Mouse (Mus musculus): ENCODE measurements around the gene 1700021F05Rik.

Gene 1700021F05Rik

DNA sequence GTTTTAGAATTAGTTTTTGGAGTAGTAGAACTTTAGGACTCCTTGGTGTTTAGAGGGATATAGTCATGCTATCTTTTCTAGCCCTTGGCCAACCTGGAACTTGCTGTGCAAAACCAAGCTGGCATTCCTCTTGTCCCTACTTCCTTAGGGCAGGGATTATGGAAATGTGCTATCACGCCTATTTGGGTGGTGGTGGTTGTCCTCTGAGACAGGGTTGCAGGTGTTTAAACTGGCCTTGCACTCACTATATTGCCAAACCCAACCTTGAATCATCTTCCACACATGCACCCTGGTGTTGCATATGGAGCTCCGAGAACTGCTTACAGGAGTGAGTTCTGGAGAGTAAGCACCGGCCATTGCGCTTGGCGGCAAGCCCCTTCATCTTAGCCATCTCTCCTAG lies 58.8 kb downstream of the 1700021F05Rik start:
- no peak for DNase-seq (ENCODE audit: low spot score)

DNA sequence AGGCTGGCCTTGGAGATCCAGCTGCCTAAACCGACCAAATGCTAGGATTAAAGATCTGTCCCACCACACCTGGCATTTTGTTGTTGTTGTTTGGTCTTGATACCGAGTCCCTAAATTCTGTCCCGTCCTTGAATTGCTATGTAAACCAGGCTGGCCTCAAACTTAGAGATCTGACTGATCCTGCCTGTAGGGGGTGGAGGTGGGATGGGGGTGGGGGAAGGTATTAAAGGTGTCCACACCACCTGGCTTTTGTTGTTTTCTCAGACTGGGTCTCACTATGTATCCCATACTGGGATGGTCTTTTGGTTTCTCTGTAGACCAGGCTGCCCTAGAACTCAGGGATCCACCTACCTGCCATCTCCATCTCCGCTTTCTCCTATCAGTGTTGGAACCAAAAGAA lies 59.6 kb downstream of the 1700021F05Rik start:
- DNase-seq (ENCODE audit: low spot score), result no peak

DNA sequence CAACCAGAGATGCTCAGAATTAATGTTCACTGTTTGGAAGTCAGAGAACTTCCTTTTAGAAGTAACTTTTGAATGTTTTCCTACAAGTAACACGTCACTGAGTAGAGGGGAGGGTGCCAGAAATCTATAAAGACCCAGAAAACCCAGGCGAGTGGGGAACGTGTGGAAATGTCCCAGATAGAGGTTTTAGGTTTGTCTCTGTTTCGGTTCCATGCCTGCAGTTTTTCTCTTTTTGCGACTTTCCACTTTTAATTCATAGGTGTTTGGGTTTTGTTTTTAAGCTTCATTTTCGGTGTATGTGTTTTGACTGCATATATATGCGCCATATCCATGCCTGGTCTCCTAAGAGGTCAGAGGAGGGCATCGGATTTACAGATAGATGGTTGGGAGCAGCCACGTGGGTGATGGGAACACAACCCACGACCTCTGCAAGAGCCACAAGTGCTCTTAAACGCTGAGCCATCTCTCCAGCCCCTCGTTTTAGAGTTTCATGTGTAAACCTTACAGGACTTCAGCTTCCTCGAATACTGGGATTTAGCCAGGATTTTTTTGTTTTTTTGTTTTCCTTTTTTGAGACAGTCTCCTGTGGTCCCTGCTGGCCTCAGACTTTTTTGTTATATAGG lies 60.5 kb downstream of the 1700021F05Rik start:
- no peak for DNase-seq (ENCODE audit: low spot score)

DNA sequence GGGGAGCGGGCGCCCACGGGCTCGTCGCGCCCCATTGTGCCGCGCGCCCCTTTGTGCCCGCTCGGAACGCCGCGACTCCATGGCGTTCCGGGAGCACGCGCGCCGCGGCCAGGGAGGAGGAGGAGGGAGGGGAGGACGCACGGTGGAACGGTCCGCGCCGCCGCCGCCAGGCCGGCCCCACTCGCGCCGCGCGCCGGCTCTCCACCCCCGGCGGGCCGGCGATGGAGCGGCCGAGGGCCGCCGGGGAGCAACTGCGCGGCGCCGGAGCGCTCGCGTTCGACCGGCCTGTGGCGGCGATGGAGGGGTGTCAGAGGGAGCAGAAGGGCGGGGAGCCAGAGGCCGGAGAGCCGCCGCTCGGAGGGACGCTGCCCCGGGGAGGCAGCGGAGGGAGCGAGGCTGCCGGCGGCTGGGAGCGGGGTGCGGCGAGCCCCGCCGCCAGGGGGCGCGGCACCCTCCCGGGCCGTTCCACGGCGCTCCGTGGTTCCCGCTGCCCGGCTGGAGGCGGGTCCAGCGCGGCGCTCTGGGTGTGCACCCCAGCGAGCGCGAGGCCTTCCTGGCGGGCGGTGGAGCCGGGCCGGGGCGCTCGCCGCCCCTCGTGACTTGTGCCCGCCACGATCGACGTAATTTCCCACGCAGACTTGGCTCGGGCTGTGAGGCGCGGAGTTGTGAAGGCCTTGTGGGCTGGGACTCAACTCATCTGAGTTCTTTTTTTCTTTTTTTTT lies 61.2 kb downstream of the 1700021F05Rik start:
- peak; percentile 93 for DNase-seq (ENCODE audit: low spot score)

DNA sequence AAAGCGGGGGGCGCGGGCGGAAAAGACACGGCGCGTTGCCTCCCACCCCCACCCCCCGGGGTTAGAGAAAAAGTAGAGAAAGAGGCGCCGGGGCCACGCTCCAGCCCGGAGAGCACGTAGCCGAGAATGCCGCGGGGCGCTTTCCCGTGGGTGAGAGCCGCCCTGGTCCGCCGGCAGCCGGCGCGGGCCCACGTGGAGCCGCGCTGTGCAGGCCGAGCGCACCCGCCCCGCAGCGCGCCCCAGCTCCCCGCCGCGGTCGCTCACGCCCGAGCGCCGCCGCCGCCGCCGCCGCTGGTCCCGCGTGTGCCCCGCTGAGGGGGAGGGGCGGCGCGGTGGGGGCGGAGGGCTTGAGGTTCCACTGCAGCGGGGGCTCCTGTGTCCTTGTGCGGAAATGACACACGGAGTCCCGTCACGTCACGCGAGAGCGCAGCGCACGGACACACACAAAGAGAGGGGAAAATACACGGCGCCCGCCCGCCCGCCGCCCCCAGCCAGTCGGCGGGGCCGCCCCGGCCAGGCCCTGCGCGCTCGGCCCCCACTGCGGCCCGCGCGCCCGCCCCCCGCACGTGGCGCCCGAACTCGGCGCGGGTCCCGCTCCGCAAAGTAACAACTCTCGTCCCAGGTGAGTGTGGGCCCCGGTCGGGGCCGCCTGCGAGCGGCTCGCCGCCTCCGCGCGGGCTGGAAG lies 61.9 kb downstream of the 1700021F05Rik start, which contains the start of gene Bend3:
Gene Bend3 (plus strand): TSS at position 81 of the 685 bp plus-strand sequence.
- DNase-seq (ENCODE audit: low spot score), result peak; percentile 82

DNA sequence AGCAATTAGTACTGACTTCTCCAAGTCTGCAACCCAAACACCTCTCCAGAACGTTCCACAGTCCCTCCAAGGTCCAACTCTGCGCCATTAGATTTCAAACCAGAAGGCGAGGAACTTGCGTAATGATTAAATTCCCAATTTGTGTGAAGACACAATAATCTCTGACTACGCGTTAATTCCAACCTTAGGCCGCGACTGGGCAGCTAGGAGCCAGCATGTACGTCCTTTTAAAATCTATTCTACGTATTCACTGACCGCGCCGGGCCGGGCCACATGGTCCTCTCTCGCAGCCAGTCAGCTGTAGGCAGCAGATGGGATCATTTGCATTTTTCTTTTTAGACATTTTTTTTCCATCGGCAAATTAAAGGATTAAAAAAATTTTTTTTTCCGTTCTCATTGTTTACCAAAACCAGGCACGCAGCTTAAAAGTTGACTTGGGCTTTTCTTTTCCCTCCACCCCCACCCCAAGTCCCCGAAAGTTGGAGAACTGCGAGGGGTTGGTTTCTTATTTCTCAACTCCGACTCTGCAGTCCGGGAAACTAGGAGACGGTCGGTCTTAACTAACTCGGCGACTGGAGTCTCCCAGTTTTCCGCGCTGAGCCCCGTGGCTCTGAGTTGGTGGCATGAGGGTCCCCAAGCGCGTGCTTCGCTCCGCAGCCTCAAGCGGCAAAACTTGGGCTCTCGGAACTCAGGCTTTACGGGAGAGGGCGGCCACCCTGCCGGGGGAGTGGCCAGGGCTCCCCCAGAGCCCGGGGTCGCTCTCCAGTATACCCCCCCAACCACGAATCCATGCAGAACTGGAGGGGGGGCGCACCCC lies 62.7 kb downstream of the 1700021F05Rik start:
- peak; percentile 78 for DNase-seq (ENCODE audit: low spot score)

DNA sequence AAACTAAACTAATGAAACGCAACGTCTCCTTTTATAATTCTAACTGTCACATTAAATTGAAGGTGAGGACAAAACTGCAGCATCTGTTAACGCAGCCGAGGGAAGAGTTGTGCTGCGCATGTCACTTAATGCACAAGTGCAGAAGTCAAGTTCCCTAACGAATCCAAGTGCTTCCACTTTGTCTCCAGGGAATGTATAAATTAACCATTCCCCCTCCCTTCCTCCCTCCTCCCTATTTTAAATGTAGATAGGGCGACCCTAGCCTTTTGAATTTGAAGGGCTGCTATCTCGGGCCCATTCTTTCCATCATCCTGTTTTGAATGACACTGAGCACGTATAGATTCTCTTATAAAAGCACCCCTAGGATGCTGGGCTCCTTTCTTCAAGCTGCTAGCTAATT lies 63.3 kb downstream of the 1700021F05Rik start:
- no peak for DNase-seq (ENCODE audit: low spot score)

DNA sequence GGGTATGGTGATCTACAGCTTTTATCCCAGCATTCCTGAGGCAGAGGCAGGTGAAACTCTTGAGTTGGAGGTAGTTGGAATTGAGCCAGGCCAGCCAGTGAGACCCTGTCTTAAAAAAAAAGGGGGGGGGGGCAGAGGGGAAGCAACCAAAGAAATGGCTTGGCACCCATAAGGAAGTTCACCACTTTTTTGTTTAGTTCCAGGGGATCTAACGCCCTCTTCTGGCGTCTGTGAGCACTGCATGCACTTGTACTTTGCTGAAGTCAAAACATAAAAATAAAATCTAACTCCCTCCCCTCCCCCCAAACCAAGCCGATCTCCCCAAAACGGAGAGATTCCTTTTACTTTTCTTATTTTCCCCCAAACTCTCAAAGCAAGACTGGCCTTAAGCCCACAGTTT lies 65.4 kb downstream of the 1700021F05Rik start:
- peak; percentile 37 for DNase-seq (ENCODE audit: low spot score)
